Mouse (Mus musculus) spleen, postnatal 4 days (tissue): ENCODE results near the gene Ctns.

Experiments
- DNase-seq, 2 experiments: peaks; one replicate each; pipeline ENCODE4 v3.0.0; 2022; ENCODE audit warnings: low spot score in 2 of 2

The Ctns gene

GRCm38 (mm10) chr11:73198603-73199229 is at the start of gene Ctns:
Gene Ctns, minus strand, starts transcription at chr11:73199042.
- peak in 1 of 2 experiments; percentile 77 for DNase-seq

GRCm38 (mm10) chr11:73242777-73243176 is 43.9 kb upstream of the Ctns start:
- DNase-seq: no peak

DNA sequence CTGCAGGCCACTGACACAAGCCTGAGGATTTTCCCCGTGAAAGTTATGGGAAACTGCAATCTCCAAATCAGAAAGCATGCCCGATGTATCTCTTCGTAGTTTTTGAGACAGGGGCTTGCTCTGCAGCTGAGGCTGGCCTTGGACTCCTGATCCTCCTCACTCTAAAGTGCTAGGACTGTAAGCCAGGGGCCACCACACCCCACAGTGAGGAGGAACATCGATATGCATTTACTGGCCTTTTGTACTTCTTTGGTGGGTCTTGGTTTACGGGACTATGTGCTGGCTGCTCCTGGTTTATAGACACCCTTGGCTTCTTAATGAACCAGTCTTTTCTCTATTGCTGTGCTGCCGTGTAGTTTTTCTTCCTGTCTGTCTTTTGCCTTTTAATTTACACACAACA is 43.4 kb upstream of the Ctns start:
- DNase-seq: no peak

GRCm38 (mm10) chr11:73236731-73237130 is 37.9 kb upstream of the Ctns start:
- no peak for DNase-seq

DNA sequence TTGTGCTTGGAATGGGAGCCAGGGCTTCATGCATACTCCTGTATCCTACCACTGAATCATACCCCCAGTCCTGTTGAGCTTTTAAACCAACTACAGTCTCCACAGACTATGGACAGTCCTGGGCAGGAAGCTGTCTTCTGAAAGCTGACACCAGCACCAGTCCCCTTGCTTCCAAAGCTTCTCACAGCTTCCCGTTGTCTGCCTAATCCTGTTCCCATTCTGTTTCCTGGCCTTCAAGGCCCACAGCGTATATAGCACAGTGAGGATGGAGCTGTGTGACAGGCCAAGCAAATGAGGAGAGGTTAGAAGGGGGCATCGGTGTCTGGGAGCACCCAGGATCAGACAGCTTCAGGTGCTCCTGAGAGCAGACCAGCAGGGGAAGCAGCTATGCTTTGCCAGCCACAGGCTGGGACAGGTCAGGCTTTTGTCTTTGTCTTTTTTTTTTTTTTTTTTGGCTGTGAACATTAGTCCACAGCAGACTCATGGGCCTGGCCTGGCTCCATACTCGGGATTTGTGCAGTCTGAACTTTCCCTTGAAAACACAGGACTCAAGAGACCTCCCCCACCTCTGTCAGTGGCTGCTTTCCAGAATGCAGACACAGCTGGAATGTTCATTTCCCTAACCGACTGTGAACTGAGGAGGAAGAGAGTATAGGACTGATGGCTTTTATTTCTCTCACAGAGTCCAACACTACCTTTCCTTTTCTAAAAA is 37.3 kb upstream of the Ctns start:
- DNase-seq: no peak

- DNase-seq: no peak
These were observed 35.1 kb upstream of the Ctns start, which contains the start of gene Trpv1 for GRCm38 (mm10) chr11:73233992-73234391. Gene Trpv1, plus strand, starts transcription at chr11:73234292.

DNA sequence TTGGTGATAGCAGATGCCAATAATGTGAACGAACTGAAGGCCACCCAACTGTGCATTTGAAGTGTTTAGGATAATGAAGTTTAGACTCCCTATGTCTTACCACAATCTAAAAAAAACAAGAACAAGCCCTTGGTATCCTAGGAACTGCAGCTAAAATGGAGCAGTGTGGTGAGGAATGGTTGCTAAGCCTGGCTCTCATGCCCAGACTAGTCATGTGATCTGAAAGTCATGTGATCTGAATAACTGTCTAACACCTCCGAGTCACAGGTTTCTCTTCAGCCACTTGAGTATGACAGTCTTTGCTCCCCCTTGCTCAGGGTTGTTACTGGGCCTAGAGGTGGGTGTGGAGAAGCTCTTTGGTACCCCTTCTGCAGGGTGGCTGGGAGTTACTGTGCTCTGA is 33.7 kb upstream of the Ctns start:
- DNase-seq: no peak

- DNase-seq: no peak
These were observed 31.2 kb upstream of the Ctns start for GRCm38 (mm10) chr11:73230081-73230480.

- no peak for DNase-seq
These were observed 30.0 kb upstream of the Ctns start for GRCm38 (mm10) chr11:73228881-73229280.

DNA sequence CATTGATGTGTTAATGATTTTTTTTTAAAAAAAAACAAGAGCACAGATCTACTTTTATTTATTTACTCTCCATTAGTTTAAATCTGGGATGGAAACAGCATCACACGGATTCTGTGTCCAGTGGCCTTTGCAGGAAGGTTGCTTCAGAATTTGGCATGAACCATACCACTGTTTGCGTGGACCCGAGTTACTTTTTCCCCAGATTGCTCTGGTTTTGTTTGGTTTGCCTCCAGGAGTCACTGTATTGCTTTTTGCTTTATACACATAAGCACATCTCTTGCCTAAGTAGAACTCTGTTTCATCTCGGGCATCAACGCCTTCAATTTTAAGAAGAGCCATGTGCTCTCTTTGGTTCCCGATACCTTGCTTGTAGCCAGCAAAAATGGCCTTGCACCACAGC is 27.0 kb upstream of the Ctns start:
- no peak for DNase-seq

GRCm38 (mm10) chr11:73223966-73224365 is 25.1 kb upstream of the Ctns start:
- no peak for DNase-seq

DNA sequence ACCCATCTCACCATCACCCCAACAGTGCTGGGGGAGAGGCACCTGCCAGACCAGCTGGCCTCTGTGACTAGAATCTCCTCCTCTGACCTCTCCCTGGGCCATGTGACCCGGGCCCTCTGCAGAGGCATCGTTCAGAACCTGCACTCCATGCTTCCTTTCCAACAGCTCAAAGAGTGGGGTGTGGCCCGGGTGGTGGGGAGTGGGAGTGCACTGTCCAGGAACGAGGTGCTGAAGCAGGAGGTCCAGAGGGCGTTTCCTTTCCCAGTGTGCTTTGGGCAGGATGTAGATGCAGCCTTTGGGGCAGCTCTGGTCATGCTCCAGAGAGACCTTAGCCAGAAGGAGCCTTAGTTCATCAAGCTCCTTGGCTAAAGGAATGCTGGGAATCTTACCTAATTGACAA is 24.0 kb upstream of the Ctns start:
- DNase-seq: no peak

DNA sequence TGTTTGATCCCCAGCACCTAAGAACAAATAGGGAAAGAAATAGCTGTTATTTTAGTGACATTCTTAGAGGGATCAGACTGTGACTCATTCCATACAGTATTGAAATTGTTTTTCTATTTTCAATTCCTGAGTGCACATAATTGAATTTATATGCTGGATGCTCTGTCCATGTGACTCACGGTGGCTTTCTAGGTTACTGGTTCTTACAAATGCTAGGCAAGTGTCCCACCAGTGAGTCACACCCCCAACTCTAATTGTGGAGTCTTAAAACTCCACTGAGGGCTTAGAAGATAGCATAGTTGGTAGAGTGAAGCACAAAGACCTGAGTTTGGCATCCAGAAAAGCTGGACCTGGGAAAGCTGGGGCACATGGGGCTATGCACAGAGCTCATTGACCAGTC is 21.8 kb upstream of the Ctns start:
- no peak for DNase-seq

DNA sequence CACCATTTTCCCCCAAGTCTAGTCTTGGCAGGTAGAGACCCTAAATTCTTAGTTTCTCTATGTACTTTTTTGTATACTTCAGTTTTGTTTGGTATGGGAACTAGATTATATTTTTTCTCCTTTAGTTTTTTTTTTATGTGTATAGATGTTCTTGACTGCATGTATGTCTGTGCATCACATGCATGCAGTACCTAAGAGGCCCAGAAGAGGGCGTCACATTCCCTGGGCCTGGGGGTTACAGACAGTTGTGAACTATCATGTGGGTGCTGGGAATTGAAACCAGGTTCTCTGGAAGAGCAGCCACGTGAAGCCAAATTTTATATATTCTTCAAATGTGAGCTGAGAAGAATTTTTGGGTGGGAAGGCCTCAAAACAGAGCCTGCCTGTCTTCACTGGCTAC is 20.8 kb upstream of the Ctns start:
- no peak for DNase-seq

DNA sequence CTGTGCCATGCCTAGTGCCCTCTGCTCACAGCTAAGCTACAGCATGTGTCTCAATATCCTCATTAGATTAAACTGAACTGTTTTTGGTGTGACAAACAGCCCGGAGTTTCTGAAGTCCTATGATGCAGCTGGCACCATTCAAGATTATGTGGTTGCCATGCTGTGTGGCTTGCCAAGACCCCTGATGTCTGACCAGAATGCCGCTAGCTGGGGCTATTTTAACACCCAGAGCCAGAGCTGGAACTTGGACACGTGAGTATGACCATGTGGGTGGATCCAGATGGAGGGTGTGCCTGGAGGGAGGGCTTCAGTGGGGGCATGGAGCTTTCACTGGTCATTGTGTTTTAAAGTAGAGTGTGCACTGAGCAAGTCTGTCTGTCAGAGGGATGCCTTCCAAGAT is 15.1 kb upstream of the Ctns start:
- no peak for DNase-seq

DNA sequence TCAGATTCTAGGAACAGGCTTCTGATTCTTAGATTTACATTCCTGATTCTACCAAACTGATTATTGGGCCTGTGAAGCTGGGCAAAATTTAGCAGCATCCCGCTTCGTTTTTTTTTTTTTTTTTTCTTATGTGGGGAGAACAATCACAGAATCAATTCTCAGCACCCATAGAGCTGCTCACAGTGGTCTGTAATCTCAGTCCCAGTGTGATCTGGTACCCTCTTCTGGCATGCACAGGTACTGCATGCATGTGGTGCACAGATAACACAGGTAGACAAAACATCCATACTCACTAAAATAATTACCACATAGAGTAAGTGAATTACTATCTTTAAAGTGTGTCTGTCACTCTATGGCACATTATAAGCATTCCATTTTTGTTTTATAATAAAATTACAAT is 8.8 kb upstream of the Ctns start:
- DNase-seq: no peak

GRCm38 (mm10) chr11:73205194-73205593 is 6.4 kb upstream of the Ctns start:
- DNase-seq: no peak

GRCm38 (mm10) chr11:73203895-73204294 is 5.1 kb upstream of the Ctns start:
- DNase-seq: no peak

GRCm38 (mm10) chr11:73201597-73201996 is 2.8 kb upstream of the Ctns start:
- DNase-seq: no peak

DNA sequence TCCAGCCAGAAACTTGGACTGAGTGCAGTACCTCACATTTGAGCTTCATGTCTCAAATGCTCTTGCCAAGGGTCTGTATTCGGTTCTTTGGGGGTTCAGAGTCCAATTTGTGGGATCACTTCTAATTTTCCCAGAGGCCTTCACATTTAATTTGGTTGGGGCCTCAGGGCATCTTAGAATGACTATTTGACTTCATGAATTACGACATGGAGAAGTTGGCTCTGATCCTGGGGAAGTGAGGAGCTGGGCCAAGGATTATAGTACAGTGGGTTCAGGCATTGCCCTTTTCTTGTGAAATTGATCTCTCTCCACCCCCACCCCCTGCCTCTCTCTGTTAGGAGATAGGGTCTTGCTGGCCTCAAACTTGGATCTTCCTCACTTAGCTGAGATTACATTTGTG is 2.2 kb upstream of the Ctns start:
- DNase-seq: no peak

DNA sequence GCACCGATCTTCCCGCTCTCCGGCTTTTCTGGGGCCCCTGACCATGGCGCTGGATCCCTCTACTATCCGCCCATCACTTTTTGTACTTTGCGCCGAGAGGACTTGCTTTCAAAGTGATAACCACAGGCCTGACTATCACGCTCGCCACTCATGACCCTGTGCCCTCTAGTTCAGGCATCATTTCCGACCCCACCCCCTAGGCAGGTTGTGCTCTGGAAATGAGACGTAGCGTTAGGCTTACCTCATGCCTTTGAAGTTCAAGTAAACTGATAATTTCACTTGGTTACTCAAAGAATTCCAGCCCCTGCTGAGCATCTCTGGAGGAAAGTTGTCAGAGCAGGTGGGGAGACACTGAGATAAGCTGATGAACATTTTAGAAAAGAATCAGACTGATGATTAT is 1.0 kb upstream of the Ctns start:
- peak in 1 of 2 experiments; percentile 26 for DNase-seq

DNA sequence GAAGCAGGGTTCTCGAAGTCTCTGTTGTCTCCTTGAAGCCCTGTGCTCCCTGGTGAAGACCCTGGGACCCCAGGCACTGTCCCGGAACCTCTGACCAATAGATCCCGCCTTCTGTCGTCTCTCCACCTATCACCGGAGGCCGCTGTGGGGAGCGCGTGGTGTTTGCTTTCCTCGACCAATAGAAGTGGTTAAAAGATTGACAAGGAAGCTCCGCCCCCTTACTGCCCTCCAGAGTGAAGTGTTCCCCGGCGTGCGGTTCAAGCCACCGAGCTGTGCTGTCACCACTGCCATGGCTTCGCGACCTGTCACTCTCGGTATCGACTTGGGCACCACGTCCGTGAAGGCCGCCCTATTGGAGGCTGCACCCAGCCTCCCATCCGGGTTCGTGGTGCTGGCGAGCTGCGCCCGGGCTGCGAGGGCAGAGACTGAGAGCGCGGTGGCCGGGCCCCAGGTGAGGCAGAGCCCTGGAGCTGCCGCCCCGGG is 429 bp upstream of the Ctns start, which contains the start of gene Shpk:
Gene Shpk, plus strand, starts transcription at position 231 of the 483 bp plus-strand sequence.
- DNase-seq: peak; percentile 94 to 96

DNA sequence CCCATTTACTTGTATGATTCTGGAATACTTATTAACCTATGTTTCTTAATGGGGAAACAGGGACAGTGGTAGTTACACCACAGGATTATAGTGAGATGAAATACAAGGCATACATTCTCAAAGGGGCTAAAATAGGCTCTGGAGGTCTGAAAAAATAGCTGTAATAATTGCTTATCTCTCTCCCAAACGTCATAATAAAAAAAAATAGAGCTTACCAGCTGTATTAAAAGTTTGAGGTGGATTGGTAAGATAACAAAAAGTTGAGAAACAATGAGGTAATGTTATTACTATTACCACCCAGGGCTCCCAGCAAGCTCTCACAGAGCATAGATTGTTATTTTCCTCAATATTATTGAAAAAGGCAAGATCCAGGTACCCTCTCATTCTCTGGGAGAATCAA is 652 bp downstream of the Ctns start:
- DNase-seq: no peak
